Mouse (Mus musculus): ENCODE measurements around the gene Selenow.

- TF ChIP-seq CTCF (IDR thresholded peaks at IDR 0.05; ENCODE audit: low read depth) (no peak), EP300 (optimal IDR thresholded peaks at IDR 0.05) (no peak)
These were observed 42.4 kb downstream of the Selenow start, which contains the start of gene Crx for GRCm38 (mm10) chr7:15879756-15880155.

Data from stomach, postnatal 0 days (tissue).